Mouse (Mus musculus) layer of hippocampus, adult 9-11 months (tissue): ENCODE data around the gene Ajm1.
"Not testable (repeated sequence)": the region's sequence is repeated elsewhere in the genome, so short reads cannot be mapped to it uniquely, and the experiment has no call there.

ENCODE experiments used
- DNase-seq: peaks from one replicate; pipeline ENCODE4 v3.0.0; 2022

Ajm1 gene

GRCm38 (mm10) chr2:25561946-25562345 is 19.6 kb downstream of the Ajm1 start:
- no peak for DNase-seq

GRCm38 (mm10) chr2:25560551-25560950 is 21.0 kb downstream of the Ajm1 start:
- DNase-seq: no peak

- DNase-seq: no peak
Observed at GRCm38 (mm10) chr2:25558774-25559173, 22.8 kb downstream of the Ajm1 start.

- no peak for DNase-seq
Observed at GRCm38 (mm10) chr2:25557964-25558360, 23.6 kb downstream of the Ajm1 start.

GRCm38 (mm10) chr2:25557221-25557963 is 24.2 kb downstream of the Ajm1 start, which contains the start of gene Edf1:
Gene Edf1, plus strand, starts transcription at chr2:25557847.
- peak; percentile 95 for DNase-seq

GRCm38 (mm10) chr2:25556296-25556695 is 25.3 kb downstream of the Ajm1 start:
- DNase-seq: no peak

- DNase-seq: not testable (repeated sequence)
Observed at GRCm38 (mm10) chr2:25555479-25555878, 26.1 kb downstream of the Ajm1 start.

DNA sequence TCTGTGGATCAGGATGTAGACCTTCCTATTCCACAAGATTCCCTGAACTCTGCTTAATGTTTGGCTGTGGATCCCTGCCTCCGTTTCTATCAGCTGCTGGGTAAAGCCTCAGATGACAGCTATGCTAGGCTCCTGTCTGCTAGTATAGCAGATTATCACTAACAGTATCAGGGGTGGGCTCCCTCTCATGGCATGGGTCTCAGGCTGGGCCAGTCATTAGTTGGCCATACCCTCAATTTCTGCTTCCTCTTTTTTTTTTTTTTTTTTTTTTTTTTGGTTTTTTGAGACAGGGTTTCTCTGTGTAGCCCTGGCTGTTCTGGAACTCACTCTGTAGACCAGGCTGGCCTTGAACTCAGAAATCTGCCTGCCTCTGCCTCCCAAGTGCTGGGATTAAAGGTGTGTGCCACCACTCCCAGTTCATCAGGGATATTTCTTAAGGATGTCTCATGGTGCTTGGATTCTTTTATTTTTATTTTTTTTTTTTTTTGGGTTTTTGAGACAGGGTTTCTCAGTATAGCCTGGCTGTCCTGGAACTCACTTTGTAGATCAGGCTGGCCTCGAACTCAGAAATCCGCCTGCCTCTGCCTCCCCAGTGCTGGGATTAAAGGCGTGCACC is 28.3 kb downstream of the Ajm1 start:
- DNase-seq: not testable (repeated sequence)

DNA sequence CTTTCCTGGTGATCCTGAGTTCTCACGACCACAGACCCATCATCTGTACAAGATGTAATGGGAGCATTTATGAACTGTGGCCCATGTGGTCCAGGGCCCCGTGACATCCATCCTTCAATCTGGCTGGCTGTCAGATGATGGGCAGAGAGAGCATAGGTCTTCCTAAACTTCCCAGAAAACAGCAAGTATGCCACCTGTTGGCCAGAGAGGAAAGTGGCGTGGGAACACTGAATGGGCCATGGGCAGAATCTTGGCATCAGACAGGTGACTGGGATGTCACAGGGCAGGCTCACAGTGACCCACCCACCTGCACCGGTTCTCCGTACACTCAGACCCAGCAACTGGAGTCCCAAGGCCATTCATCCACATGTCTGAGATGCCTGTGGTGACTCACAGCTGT is 30.4 kb downstream of the Ajm1 start:
- peak; percentile 42 for DNase-seq

DNA sequence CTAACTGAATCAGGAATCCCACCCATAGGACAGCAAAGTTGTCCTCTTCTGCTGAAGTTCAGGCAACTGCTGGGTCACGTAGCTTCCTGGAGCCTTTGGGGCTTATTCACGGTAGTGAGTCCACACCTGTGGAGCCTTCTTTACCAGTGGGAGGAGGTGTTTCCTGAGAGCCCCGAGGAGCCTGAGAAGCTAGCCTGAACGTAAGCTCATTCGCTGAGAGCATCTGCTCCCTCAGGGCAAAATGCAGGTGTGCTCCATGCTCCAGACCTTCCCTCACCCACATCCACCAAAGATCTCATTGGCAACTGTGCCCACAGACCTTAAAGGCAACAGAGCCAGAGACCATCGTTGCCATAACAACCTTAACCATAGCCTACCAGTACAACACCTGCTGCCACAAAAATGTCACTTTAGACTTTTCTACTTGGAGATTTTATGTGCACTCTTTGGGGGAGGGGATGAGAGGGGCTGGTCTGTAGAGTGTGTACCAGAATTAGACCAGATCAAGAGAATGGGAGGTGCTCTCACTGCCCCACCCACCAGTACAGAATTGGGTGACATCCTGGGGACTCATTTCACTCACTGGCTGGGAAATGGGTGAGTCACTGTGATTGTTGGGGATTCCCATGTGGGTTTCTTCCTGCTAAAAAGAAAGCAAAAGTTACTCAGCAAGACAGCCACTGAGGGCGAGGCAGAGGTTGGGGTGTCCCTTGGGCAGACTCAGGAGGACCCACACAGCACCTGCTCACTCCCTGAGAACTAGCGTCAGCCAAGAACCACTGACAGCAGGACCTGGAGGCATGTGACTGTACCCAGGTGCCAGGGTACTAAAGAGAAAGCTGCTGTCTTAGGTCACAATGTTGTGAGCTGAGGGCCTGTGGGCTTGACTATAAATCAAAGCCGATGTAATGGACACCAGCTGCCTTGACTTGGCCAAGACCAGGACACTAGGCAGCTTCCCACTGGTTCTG is 32.3 kb downstream of the Ajm1 start:
- DNase-seq: no peak

DNA sequence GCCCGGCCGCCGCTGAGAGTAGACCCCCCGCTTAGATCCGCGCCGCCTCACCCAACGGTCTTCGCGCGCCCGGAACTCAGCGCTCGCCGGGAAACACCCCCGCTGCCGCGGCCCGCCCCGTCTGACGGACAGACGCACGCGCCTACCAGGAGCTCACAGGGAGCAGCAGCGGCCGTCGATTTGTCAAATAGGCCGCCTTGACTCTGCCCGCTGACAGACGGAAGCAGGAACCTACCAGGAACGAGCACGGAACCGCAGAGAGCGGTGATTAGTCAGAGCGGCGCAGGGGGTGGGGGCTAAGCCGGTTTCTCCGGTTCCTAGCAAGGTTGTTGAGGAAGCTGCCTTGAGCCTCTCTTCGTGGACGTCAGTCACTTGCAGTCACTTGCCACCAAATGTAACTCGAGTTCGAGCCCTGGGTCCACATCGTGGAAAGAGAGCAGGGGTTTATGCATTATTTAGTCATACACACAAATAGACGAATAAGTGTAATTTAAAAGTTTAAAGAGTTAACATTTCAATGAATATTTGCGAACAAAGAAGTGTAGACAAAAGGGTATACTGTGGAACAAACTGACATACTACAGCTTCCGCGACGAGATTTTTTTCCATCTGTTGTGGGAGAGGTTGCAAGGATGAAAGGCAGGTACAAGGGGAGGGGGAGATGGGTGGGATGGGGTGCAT is 34.6 kb downstream of the Ajm1 start, which contains the start of gene Traf2:
Traf2 (minus strand) TSS at position 130 of the 681 bp plus-strand sequence.
- peak; percentile 99 for DNase-seq

DNA sequence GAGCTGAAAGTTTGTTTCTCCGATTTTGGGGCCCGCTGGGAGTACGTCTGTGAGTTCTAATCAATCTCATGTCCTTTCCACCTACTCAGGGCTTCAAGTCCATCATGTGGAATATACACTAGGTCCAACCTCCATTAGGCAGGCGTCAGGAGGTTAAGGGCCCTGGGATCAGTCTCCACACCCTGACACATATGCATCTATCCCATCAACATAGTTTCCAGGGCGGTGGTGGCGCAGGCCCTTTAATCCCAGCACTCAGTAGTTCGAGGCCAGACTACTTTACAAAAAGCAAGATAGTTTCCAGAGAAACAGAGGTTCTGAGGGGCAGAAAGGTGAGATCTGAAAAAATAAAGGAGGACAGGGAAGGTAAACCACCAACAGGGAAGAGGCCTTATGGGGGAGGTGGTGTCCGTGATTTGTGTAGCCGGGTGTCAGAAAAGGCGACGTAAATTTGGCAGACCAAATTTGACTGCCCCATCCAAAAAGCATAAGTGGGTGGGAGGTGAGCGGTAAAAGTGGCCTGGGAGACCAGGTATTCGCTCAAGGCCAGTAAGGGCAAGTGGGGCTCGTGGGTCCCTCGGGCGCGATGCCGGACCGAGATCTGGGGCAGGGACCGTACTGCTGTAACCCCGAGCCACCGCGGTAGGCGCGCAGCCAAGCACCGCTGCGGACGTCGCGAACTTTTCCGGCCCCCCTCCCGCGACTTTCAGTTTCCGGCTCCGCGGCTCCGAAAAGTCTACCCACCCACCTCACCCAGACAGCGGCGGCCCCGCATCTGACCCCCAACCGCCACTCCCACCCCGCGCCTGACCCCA is 35.4 kb downstream of the Ajm1 start:
- peak; percentile 40 for DNase-seq

DNA sequence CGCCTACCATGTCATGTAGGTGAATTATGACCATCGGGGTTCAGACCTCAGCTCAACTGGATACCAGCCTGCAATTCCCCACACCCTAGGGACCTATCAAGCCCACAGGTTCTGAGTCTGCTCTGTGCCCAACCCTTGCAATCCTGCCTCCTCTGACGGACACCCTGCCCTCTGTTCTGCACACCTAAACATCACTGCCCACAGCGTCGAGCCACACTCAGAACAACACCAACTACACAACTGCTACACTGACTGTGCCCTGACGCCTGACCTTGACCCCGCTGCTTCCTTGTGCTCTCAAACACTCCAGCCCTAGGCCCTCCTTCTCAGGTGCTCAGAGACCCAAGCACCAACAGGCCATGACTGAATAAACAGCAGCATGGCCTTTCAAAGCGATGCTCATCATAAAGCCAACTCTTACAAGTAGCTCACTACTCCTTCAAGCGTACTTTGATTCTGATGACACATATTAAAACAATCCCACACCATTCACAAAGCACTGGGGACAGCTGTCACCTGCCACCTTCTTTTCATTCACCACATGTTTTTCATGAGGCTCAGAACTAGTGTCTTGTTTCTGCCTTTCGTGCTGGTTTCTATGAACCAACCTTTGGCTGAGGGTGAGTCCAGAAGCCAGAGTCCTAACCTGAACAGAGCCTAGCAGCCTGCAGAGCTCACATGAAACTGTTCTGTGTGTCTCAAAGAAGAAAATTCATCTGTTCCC is 39.8 kb downstream of the Ajm1 start:
- no peak for DNase-seq

GRCm38 (mm10) chr2:25540541-25540948 is 41.0 kb downstream of the Ajm1 start:
- DNase-seq: no peak

DNA sequence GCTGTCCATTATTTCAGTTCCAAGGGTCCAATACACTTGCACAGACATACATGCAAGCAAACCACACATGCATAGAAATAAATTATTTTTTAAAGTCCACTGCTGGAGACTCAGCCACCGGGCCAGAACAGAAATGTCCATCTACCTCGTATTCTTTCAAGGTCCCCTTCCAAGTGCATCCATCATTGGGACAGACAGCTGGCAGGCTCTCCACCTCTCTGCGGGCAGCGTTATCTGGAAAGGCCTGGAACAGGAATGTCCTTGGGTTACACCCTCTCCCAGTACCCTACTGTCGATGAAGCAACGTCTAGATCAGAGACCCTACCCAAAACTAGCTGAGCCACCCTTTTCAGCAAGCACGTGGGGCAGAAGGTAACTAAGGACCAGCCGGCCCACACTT is 45.0 kb downstream of the Ajm1 start:
- no peak for DNase-seq

DNA sequence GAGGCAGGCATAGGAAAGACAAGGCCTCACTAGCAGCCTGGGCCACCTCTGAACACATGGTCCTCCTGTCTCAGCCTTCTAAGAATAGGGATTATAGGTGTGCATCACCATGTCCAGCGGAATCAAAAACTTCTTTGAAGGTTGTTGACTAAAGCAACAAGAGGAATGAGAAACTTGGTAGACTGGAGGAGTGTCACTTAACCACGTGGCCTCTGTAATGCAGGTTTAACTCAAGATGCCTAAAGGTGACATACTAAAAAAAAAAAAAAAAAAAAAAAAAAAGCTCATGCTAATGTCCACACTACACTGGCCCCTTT is 46.7 kb downstream of the Ajm1 start:
- no peak for DNase-seq

- DNase-seq: peak; percentile 71
Observed at GRCm38 (mm10) chr2:25534178-25534865, 47.2 kb downstream of the Ajm1 start.

DNA sequence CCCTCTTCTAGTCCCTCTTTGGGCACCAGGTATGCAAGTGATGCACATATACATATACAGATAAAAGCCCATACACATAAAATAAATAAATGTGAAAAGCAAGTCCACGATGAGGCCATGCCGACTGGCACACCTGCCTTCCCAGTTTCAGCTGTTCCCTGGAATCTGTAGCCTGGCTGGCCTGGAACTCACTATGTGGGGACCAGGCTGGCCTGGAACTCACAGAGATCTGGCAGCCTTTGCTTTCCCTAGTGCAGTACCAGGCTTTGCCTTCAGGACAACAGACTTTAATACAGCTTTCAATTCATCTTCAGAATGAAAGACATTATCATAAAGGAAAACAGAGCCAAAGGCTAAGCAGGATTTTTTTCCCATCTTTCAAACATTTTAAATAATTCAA is 47.9 kb downstream of the Ajm1 start:
- DNase-seq: no peak

DNA sequence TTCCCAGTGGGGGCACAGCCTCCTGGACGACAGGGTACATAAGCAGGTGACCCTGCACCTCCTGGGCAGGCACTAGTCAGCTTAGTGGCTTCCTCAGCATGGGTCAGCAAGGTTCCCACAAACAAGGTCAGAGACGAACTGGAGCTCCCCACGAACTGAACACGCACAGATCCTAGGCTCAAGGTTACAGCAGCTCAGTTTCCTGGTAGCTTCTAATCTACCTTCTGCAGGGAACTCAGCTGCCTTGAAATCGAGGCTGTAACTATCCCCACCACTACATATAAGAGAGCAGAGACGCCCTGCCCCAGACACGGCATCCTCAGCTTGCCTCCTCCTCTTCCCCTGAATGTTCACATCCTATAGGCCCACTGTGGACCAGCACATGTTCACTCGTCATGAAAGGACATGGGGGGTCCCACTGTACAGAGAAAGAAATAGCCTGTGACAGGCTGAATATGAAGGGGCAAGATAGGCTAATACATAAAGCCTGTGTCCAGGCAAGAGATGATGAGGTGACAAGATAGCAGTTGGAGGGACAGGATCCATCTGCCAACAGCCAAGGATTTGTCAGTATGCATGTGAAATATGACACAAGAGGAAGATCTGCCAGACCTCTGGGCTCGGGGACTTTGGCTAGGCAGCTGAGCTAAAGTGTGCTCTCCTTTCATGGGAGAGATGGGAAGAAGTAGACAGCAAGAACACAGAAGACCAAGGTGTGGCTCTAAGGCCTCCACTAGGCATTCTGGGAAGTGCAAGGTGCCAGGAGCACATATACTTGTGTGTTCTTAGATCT is 54.9 kb downstream of the Ajm1 start:
- no peak for DNase-seq
